Mouse (Mus musculus): ENCODE results near the gene Arhgef2. TPM values are rescaled to one million over a fixed set of nuclear protein-coding genes. Genes with fewer than 3 reads are reported as not detected.

Gene Arhgef2
- polyA plus RNA-seq, 1 experiment from 2014 or later, result 123 TPM

GRCm38 (mm10) chr3:88622113-88622940, 16.6 kb downstream of the Arhgef2 start:
- no peaks in the 10 kb centered on the region for H3K9me3 ChIP-seq (ENCODE audit: control insufficient read depth, low read length)
- peak overlapping the region; percentile 98 for H3K9ac ChIP-seq (ENCODE audit: low read length)
- no peaks in the 10 kb centered on the region; the same call in 1 of the 2 replicates for H3K36me3 ChIP-seq (ENCODE audit: control insufficient read depth, insufficient read depth, low read length)
- peaks cover 50% of the 10 kb centered on the region for H3K4me1 ChIP-seq (replicated peaks; ENCODE audit: control insufficient read depth, insufficient read depth, low read length)
- peak overlapping the region; percentile 99 for H3K27ac ChIP-seq (ENCODE audit: low read length)
- WGBS, result under 1% methylated on average over 24 of the region's 24 CpGs
- ATAC-seq (ENCODE audit: low read depth), result peak; percentile 43
- peak overlapping the region; percentile 89 for H3K4me3 ChIP-seq (ENCODE audit: low read length)
- peak overlapping the region; percentile 74 for H3K4me2 ChIP-seq (ENCODE audit: low read depth, low read length)
- H3K27me3 ChIP-seq (ENCODE audit: control insufficient read depth, insufficient read depth, low read depth, low read length), result no peaks in the 10 kb centered on the region

GRCm38 (mm10) chr3:88622941-88623345, 17.2 kb downstream of the Arhgef2 start:
- H3K4me2 ChIP-seq (ENCODE audit: low read depth, low read length), result peak overlapping the region; percentile 74
- peak; percentile 48 for ATAC-seq (ENCODE audit: low read depth)
- no peaks in the 10 kb centered on the region for H3K27me3 ChIP-seq (ENCODE audit: control insufficient read depth, insufficient read depth, low read depth, low read length)
- 0% methylated on average over 5 of the region's 6 CpGs for WGBS
- H3K36me3 ChIP-seq (ENCODE audit: control insufficient read depth, insufficient read depth, low read length), result no peaks in the 10 kb centered on the region; the same call in 1 of the 2 replicates
- H3K4me1 ChIP-seq (replicated peaks; ENCODE audit: control insufficient read depth, insufficient read depth, low read length), result peaks cover 52% of the 10 kb centered on the region
- H3K9ac ChIP-seq (ENCODE audit: low read length), result peak overlapping the region; percentile 98
- H3K9me3 ChIP-seq (ENCODE audit: control insufficient read depth, low read length), result no peaks in the 10 kb centered on the region
- H3K27ac ChIP-seq (ENCODE audit: low read length), result peak overlapping the region; percentile 99
- H3K4me3 ChIP-seq (ENCODE audit: low read length), result peak overlapping the region; percentile 89

- H3K36me3 ChIP-seq (ENCODE audit: control insufficient read depth, insufficient read depth, low read length), result no peaks in the 10 kb centered on the region; the same call in 1 of the 2 replicates
- under 1% methylated on average over 15 of the region's 15 CpGs for WGBS
- H3K4me3 ChIP-seq (ENCODE audit: low read length), result peak overlapping the region; percentile 89
- no peaks in the 10 kb centered on the region for H3K27me3 ChIP-seq (ENCODE audit: control insufficient read depth, insufficient read depth, low read depth, low read length)
- H3K4me2 ChIP-seq (ENCODE audit: low read depth, low read length), result peak overlapping the region; percentile 74
- no peak for ATAC-seq (ENCODE audit: low read depth)
- peak overlapping the region; percentile 99 for H3K27ac ChIP-seq (ENCODE audit: low read length)
- no peaks in the 10 kb centered on the region for H3K9me3 ChIP-seq (ENCODE audit: control insufficient read depth, low read length)
- H3K9ac ChIP-seq (ENCODE audit: low read length), result peak overlapping the region; percentile 98
- H3K4me1 ChIP-seq (replicated peaks; ENCODE audit: control insufficient read depth, insufficient read depth, low read length), result peaks cover 56% of the 10 kb centered on the region
These were observed 17.8 kb downstream of the Arhgef2 start for GRCm38 (mm10) chr3:88623346-88624135.

- Histone ChIP-seq H3K27ac (ENCODE audit: low read length) (peak overlapping the region; percentile 99), H3K9ac (ENCODE audit: low read length) (peak overlapping the region; percentile 98), H3K4me3 (ENCODE audit: low read length) (peak overlapping the region; percentile 89), H3K9me3 (ENCODE audit: control insufficient read depth, low read length) (no peaks in the 10 kb centered on the region), H3K4me2 (ENCODE audit: low read depth, low read length) (peak overlapping the region; percentile 74), H3K36me3 (ENCODE audit: control insufficient read depth, insufficient read depth, low read length) (no peaks in the 10 kb centered on the region; the same call in 1 of the 2 replicates), H3K4me1 (replicated peaks; ENCODE audit: control insufficient read depth, insufficient read depth, low read length) (peaks cover 60% of the 10 kb centered on the region), H3K27me3 (ENCODE audit: control insufficient read depth, insufficient read depth, low read depth, low read length) (no peaks in the 10 kb centered on the region)
- no peak for ATAC-seq (ENCODE audit: low read depth)
- WGBS, result 11% methylated on average over 4 of the region's 4 CpGs
These were observed 18.6 kb downstream of the Arhgef2 start for GRCm38 (mm10) chr3:88624324-88624723.

- Histone ChIP-seq H3K36me3 (ENCODE audit: control insufficient read depth, insufficient read depth, low read length) (peaks cover 5% of the 10 kb centered on the region), H3K4me3 (ENCODE audit: low read length) (peak overlapping the region; percentile 89; the same call in 1 of the 2 replicates), H3K4me2 (ENCODE audit: low read depth, low read length) (peak overlapping the region; percentile 74), H3K27ac (ENCODE audit: low read length) (peak overlapping the region; percentile 99), H3K9ac (ENCODE audit: low read length) (peak overlapping the region; percentile 98), H3K9me3 (ENCODE audit: control insufficient read depth, low read length) (no peaks in the 10 kb centered on the region), H3K4me1 (replicated peaks; ENCODE audit: control insufficient read depth, insufficient read depth, low read length) (peaks cover 61% of the 10 kb centered on the region), H3K27me3 (ENCODE audit: control insufficient read depth, insufficient read depth, low read depth, low read length) (no peaks in the 10 kb centered on the region)
- ATAC-seq (ENCODE audit: low read depth), result no peak
- 27% methylated on average over 2 of the region's 2 CpGs for WGBS
These were observed 19.2 kb downstream of the Arhgef2 start for GRCm38 (mm10) chr3:88624951-88625350.

GRCm38 (mm10) chr3:88625531-88625930, 19.8 kb downstream of the Arhgef2 start:
- no peak overlapping the region for H3K4me3 ChIP-seq (ENCODE audit: low read length)
- H3K36me3 ChIP-seq (ENCODE audit: control insufficient read depth, insufficient read depth, low read length), result peaks cover 9% of the 10 kb centered on the region
- H3K4me2 ChIP-seq (ENCODE audit: low read depth, low read length), result no peak overlapping the region
- no peaks in the 10 kb centered on the region for H3K27me3 ChIP-seq (ENCODE audit: control insufficient read depth, insufficient read depth, low read depth, low read length)
- peaks cover 61% of the 10 kb centered on the region for H3K4me1 ChIP-seq (replicated peaks; ENCODE audit: control insufficient read depth, insufficient read depth, low read length)
- no peak overlapping the region; the same call in none of the 2 replicates for H3K9ac ChIP-seq (ENCODE audit: low read length)
- WGBS, result 85% methylated on average over 7 of the region's 7 CpGs
- no peak for ATAC-seq (ENCODE audit: low read depth)
- H3K27ac ChIP-seq (ENCODE audit: low read length), result no peak overlapping the region
- no peaks in the 10 kb centered on the region for H3K9me3 ChIP-seq (ENCODE audit: control insufficient read depth, low read length)

- no peaks in the 10 kb centered on the region for H3K9me3 ChIP-seq (ENCODE audit: control insufficient read depth, low read length)
- H3K36me3 ChIP-seq (ENCODE audit: control insufficient read depth, insufficient read depth, low read length), result peaks cover 14% of the 10 kb centered on the region
- no peaks in the 10 kb centered on the region for H3K27me3 ChIP-seq (ENCODE audit: control insufficient read depth, insufficient read depth, low read depth, low read length)
- 66% methylated on average over 7 of the region's 7 CpGs for WGBS
- H3K4me1 ChIP-seq (replicated peaks; ENCODE audit: control insufficient read depth, insufficient read depth, low read length), result peaks cover 65% of the 10 kb centered on the region
- no peak for ATAC-seq (ENCODE audit: low read depth)
- H3K4me3 ChIP-seq (ENCODE audit: low read length), result no peak overlapping the region
- peak overlapping the region; percentile 46; the same call in 1 of the 2 replicates for H3K9ac ChIP-seq (ENCODE audit: low read length)
- no peak overlapping the region for H3K4me2 ChIP-seq (ENCODE audit: low read depth, low read length)
- H3K27ac ChIP-seq (ENCODE audit: low read length), result no peak overlapping the region
These were observed 20.6 kb downstream of the Arhgef2 start for GRCm38 (mm10) chr3:88626316-88626715.

- Histone ChIP-seq H3K36me3 (ENCODE audit: control insufficient read depth, insufficient read depth, low read length) (peaks cover 22% of the 10 kb centered on the region), H3K27me3 (ENCODE audit: control insufficient read depth, insufficient read depth, low read depth, low read length) (no peaks in the 10 kb centered on the region), H3K9me3 (ENCODE audit: control insufficient read depth, low read length) (no peaks in the 10 kb centered on the region), H3K9ac (ENCODE audit: low read length) (no peak overlapping the region), H3K4me1 (replicated peaks; ENCODE audit: control insufficient read depth, insufficient read depth, low read length) (peaks cover 72% of the 10 kb centered on the region), H3K4me3 (ENCODE audit: low read length) (no peak overlapping the region), H3K27ac (ENCODE audit: low read length) (no peak overlapping the region), H3K4me2 (ENCODE audit: low read depth, low read length) (no peak overlapping the region)
- no peak for ATAC-seq (ENCODE audit: low read depth)
- WGBS, result 42% methylated on average over 4 of the region's 4 CpGs
These were observed 21.3 kb downstream of the Arhgef2 start for GRCm38 (mm10) chr3:88627114-88627513.

GRCm38 (mm10) chr3:88627535-88627934, 21.8 kb downstream of the Arhgef2 start:
- H3K4me3 ChIP-seq (ENCODE audit: low read length), result no peak overlapping the region
- H3K36me3 ChIP-seq (ENCODE audit: control insufficient read depth, insufficient read depth, low read length), result peaks cover 26% of the 10 kb centered on the region
- no peak overlapping the region for H3K4me2 ChIP-seq (ENCODE audit: low read depth, low read length)
- no peak overlapping the region for H3K27ac ChIP-seq (ENCODE audit: low read length)
- H3K9me3 ChIP-seq (ENCODE audit: control insufficient read depth, low read length), result no peaks in the 10 kb centered on the region
- WGBS, result 88% methylated on average over 2 of the region's 2 CpGs
- no peak for ATAC-seq (ENCODE audit: low read depth)
- H3K9ac ChIP-seq (ENCODE audit: low read length), result no peak overlapping the region
- no peaks in the 10 kb centered on the region for H3K27me3 ChIP-seq (ENCODE audit: control insufficient read depth, insufficient read depth, low read depth, low read length)
- H3K4me1 ChIP-seq (replicated peaks; ENCODE audit: control insufficient read depth, insufficient read depth, low read length), result peaks cover 72% of the 10 kb centered on the region
